Mouse (Mus musculus): Measurements from ENCODE around the gene Ablim1.

DNA sequence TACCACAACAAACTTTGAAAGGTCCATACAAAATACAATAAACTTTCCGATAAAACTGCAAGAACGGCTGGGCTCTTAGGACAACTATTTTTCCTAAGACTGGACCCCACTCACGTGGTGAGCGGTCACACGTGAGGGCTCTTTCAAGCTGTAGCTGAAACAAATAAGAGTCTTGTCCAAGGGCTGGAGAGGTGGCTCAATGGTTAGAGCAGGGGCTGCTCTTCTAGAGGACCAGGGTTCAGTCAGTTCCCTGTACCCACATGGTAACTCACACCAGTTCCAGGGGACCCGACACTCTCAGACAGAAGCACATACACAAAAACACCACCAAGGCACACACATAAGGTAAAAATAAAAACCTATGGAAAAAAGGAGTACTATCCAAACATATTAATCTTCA, 197.0 kb downstream of the Ablim1 start:
- TF ChIP-seq CTCF (IDR thresholded peaks at IDR 0.05; ENCODE audit: low read depth, low read length) = no peak
- TF ChIP-seq POLR2A (IDR thresholded peaks at IDR 0.05; ENCODE audit: insufficient read depth, low read length) = no peak
